In the genomic region with DNA sequence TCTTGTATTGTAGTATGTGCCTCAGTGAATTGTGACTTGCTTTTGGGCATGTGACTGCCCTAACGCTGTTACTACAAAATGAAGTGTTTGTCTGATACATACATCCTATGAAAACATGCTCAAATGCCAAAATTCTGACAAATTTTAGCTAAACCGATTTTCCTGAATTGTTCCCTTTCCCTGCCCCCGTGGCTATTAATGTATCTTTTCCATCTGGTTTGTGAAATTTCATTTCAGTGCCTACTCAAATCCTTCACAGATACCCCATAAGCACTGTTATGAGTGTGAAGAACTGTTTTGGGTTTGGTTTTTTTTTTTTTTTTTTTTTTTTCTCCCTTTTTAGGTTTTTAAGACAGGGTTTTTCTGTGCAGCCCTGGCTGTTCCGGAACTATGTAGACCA, we compare ENCODE assay signal across 8 mouse cellular contexts. TPM values are rescaled to one million over a fixed set of nuclear protein-coding genes. Genes with fewer than 3 reads are reported as not detected.
DNase-seq lines count a peak whose midpoint lies in the region; ATAC-seq lines count a peak whose summit lies in the region.

No protein-coding gene starts in this region.

- peaks cover 5% of the 10 kb centered on the region for H3K4me1 ChIP-seq in liver, embryonic 11.5 days (replicated peaks; ENCODE audit: control insufficient read depth, insufficient read depth, low read length)
- 0 out of 2 replicates have a peak, but pooled peaks cover 6% of the 10 kb centered on the region for H3K4me1 ChIP-seq in forebrain, embryonic 14.5 days (ENCODE audit: control insufficient read depth, insufficient read depth, low read length)
- peaks cover 15% of the 10 kb centered on the region for H3K4me1 ChIP-seq in limb, embryonic 10.5 days
- H3K4me1 ChIP-seq in neural tube, embryonic 14.5 days (ENCODE audit: control insufficient read depth, insufficient read depth, low read length) = no peaks in the 10 kb centered on the region

- no peak overlapping the region for H3K9ac ChIP-seq in liver, embryonic 11.5 days (ENCODE audit: low read depth, low read length)
- H3K9ac ChIP-seq in forebrain, embryonic 14.5 days (ENCODE audit: low read length) = no peak overlapping the region
- no peak overlapping the region for H3K9ac ChIP-seq in neural tube, embryonic 14.5 days (replicated peaks; ENCODE audit: low read depth, low read length)

- no peak for ATAC-seq in liver, embryonic 11.5 days (replicated peaks; ENCODE audit: low FRiP score)
- ATAC-seq in forebrain, embryonic 14.5 days = no peak
- no peak; the same call in 1 of the 2 replicates for ATAC-seq in neural tube, embryonic 14.5 days (ENCODE audit: low read depth)

- peaks cover 13% of the 10 kb centered on the region; the same call in 1 of the 2 replicates for H3K36me3 ChIP-seq in liver, embryonic 11.5 days (ENCODE audit: control insufficient read depth, insufficient read depth, low read length)
- H3K36me3 ChIP-seq in forebrain, embryonic 14.5 days (ENCODE audit: control insufficient read depth, insufficient read depth, low read length) = peaks cover 35% of the 10 kb centered on the region
- peaks cover 41% of the 10 kb centered on the region for H3K36me3 ChIP-seq in limb, embryonic 10.5 days
- peaks cover 25% of the 10 kb centered on the region for H3K36me3 ChIP-seq in neural tube, embryonic 14.5 days (ENCODE audit: control insufficient read depth, insufficient read depth, low read length)

- H3K4me2 ChIP-seq in liver, embryonic 11.5 days = peak overlapping the region; percentile 91
- peak overlapping the region; percentile 70 for H3K4me2 ChIP-seq in forebrain, embryonic 14.5 days (ENCODE audit: low read length)
- H3K4me2 ChIP-seq in neural tube, embryonic 14.5 days (ENCODE audit: low read depth, low read length) = peak overlapping the region; percentile 49

- H3K4me3 ChIP-seq in liver, embryonic 11.5 days (ENCODE audit: low read depth, low read length) = peak overlapping the region; percentile 30
- H3K4me3 ChIP-seq in forebrain, embryonic 14.5 days (ENCODE audit: low read depth, low read length) = 0 out of 2 replicates have a peak overlapping the region, but pooled peaks have one; percentile 40
- H3K4me3 ChIP-seq in limb, embryonic 10.5 days = peak overlapping the region; percentile 58; the same call in 1 of the 2 replicates
- peak overlapping the region; percentile 49; the same call in 1 of the 2 replicates for H3K4me3 ChIP-seq in neural tube, embryonic 14.5 days (ENCODE audit: low read depth, low read length)

- H3K9me3 ChIP-seq in liver, embryonic 11.5 days (ENCODE audit: control insufficient read depth, low read length) = no peaks in the 10 kb centered on the region
- H3K9me3 ChIP-seq in forebrain, embryonic 14.5 days (replicated peaks; ENCODE audit: control insufficient read depth, low read length) = no peaks in the 10 kb centered on the region
- H3K9me3 ChIP-seq in limb, embryonic 10.5 days (replicated peaks) = no peaks in the 10 kb centered on the region
- H3K9me3 ChIP-seq in neural tube, embryonic 14.5 days (ENCODE audit: control insufficient read depth, low read length) = no peaks in the 10 kb centered on the region

- H3K27me3 ChIP-seq in liver, embryonic 11.5 days (replicated peaks; ENCODE audit: control insufficient read depth, insufficient read depth, low read length) = no peaks in the 10 kb centered on the region
- H3K27me3 ChIP-seq in forebrain, embryonic 14.5 days (replicated peaks; ENCODE audit: control insufficient read depth, insufficient read depth, low read length) = no peaks in the 10 kb centered on the region
- no peaks in the 10 kb centered on the region for H3K27me3 ChIP-seq in limb, embryonic 10.5 days (ENCODE audit: low read depth, poor library complexity, severe bottlenecking)
- no peaks in the 10 kb centered on the region for H3K27me3 ChIP-seq in neural tube, embryonic 14.5 days (ENCODE audit: control insufficient read depth, insufficient read depth, low read length)

- H3K27ac ChIP-seq in liver, embryonic 11.5 days (ENCODE audit: low read depth, low read length) = no peak overlapping the region
- H3K27ac ChIP-seq in forebrain, embryonic 14.5 days (ENCODE audit: low read depth, low read length) = peak overlapping the region; percentile 9; the same call in 1 of the 2 replicates
- H3K27ac ChIP-seq in limb, embryonic 10.5 days = peak overlapping the region; percentile 72
- peak overlapping the region; percentile 41; the same call in 1 of the 2 replicates for H3K27ac ChIP-seq in neural tube, embryonic 14.5 days (ENCODE audit: low read depth, low read length)

- DNase-seq in liver, embryonic 11.5 days (ENCODE audit: low spot score) = no peak
- no peak for DNase-seq in liver
- DNase-seq in forebrain, embryonic 14.5 days (ENCODE audit: low spot score) = no peak
- DNase-seq in limb, embryonic 10.5 days (ENCODE audit: low spot score) = peak; percentile 22
- no peak for DNase-seq in right cerebral cortex, postnatal 36 days (ENCODE audit: low spot score in 2 of 2)
- no peak for DNase-seq in layer of hippocampus, adult 11-12 months (ENCODE audit: low spot score)
- no peak for DNase-seq in urinary bladder, adult 2 months (ENCODE audit: low spot score)

- 76% methylated on average over 4 of the region's 4 CpGs for WGBS in liver, embryonic 11.5 days
- 73% methylated on average over 4 of the region's 4 CpGs for WGBS in forebrain, embryonic 14.5 days
- WGBS in limb, embryonic 10.5 days = 76% methylated on average over 4 of the region's 4 CpGs
- 76% methylated on average over 4 of the region's 4 CpGs for WGBS in neural tube, embryonic 14.5 days

RNA-seq across cellular contexts. Expression of gene Ppfia4, which starts 12.3 kb away (rescaled TPM):
- 1.5 and 2.1 TPM in 2 replicates for polyA plus RNA-seq in liver, embryonic 11.5 days (2014; fragmentation: Nextera tagmentation; extraction: Ambion mirVana)
- polyA plus RNA-seq in forebrain, embryonic 14.5 days (2014; fragmentation: Nextera tagmentation; extraction: Ambion mirVana) = 5.0 and 7.8 TPM in 2 replicates
- 1.8 and 2.3 TPM in 2 replicates for polyA plus RNA-seq in limb, embryonic 10.5 days (2016; fragmentation: Nextera tagmentation; extraction: Ambion mirVana)
- 22.4 and 24.2 TPM in 2 replicates for polyA plus RNA-seq in neural tube, embryonic 14.5 days (2014; fragmentation: Nextera tagmentation; extraction: Ambion mirVana)
- 8.4 and 8.6 TPM in 2 replicates for polyA plus RNA-seq in urinary bladder, adult 2 months (2012; rRNA removed)

RNA-seq across cellular contexts. Expression of gene Tmem183a, which starts 16.7 kb away (rescaled TPM):
- polyA plus RNA-seq in liver, embryonic 11.5 days (2014; fragmentation: Nextera tagmentation; extraction: Ambion mirVana) = 95.6 and 101 TPM in 2 replicates
- 150 and 151 TPM in 2 replicates for polyA plus RNA-seq in forebrain, embryonic 14.5 days (2014; fragmentation: Nextera tagmentation; extraction: Ambion mirVana)
- 118 TPM in 2 replicates for polyA plus RNA-seq in limb, embryonic 10.5 days (2016; fragmentation: Nextera tagmentation; extraction: Ambion mirVana)
- polyA plus RNA-seq in neural tube, embryonic 14.5 days (2014; fragmentation: Nextera tagmentation; extraction: Ambion mirVana) = 120 and 122 TPM in 2 replicates
- 55.4 and 57.5 TPM in 2 replicates for polyA plus RNA-seq in urinary bladder, adult 2 months (2012; rRNA removed)

RNA-seq across cellular contexts. Expression of gene 4933406M09Rik, which starts 40.7 kb away (rescaled TPM):
- polyA plus RNA-seq in liver, embryonic 11.5 days (2014; fragmentation: Nextera tagmentation; extraction: Ambion mirVana) = not detected in 2 replicates
- polyA plus RNA-seq in forebrain, embryonic 14.5 days (2014; fragmentation: Nextera tagmentation; extraction: Ambion mirVana) = not detected in 2 replicates
- not detected in 2 replicates for polyA plus RNA-seq in limb, embryonic 10.5 days (2016; fragmentation: Nextera tagmentation; extraction: Ambion mirVana)
- not detected in 2 replicates for polyA plus RNA-seq in neural tube, embryonic 14.5 days (2014; fragmentation: Nextera tagmentation; extraction: Ambion mirVana)
- polyA plus RNA-seq in urinary bladder, adult 2 months (2012; rRNA removed) = not detected in 2 replicates

RNA-seq across cellular contexts. Expression of gene Myog, which starts 55.3 kb away (rescaled TPM):
- polyA plus RNA-seq in liver, embryonic 11.5 days (2014; fragmentation: Nextera tagmentation; extraction: Ambion mirVana) = 4.5 and 5.2 TPM in 2 replicates
- polyA plus RNA-seq in forebrain, embryonic 14.5 days (2014; fragmentation: Nextera tagmentation; extraction: Ambion mirVana) = not detected in 2 replicates
- polyA plus RNA-seq in limb, embryonic 10.5 days (2016; fragmentation: Nextera tagmentation; extraction: Ambion mirVana) = 2.0 and 16.0 TPM in 2 replicates
- polyA plus RNA-seq in neural tube, embryonic 14.5 days (2014; fragmentation: Nextera tagmentation; extraction: Ambion mirVana) = 0.76 and 0.80 TPM in 2 replicates
- polyA plus RNA-seq in urinary bladder, adult 2 months (2012; rRNA removed) = not detected in 2 replicates
